Mouse (Mus musculus) forebrain, embryonic 15.5 days (tissue): ENCODE results near the gene Arpc5. TPM values are rescaled to one million over a fixed set of nuclear protein-coding genes. Genes with fewer than 3 reads are reported as not detected.
"Not testable (repeated sequence)": the region's sequence is repeated elsewhere in the genome, so short reads cannot be mapped to it uniquely, and the experiment has no call there.

Source experiments
- ATAC-seq: fragments of 200-750 bp; cut with Nextera tagmentation; replicated peaks from 2 replicates; pipeline ENCODE4 v1.8.0; 2017; ENCODE audit warnings: mild to moderate bottlenecking, moderate TSS enrichment, moderate library complexity
- H3K27ac ChIP-seq: fragments of 300-500 bp; sonication (generic); replicated peaks from 2 replicates; pipeline ENCODE4 v1.5.1; 2015; ENCODE audit warnings: mild to moderate bottlenecking, inconsistent platforms
- H3K27me3 ChIP-seq: fragments of 300-500 bp; sonication (generic); 2 replicates; pipeline ENCODE4 v1.6.1; 2015; ENCODE audit warnings: inconsistent platforms
- H3K36me3 ChIP-seq: fragments of 300-500 bp; sonication (generic); 2 replicates; pipeline ENCODE4 v1.6.1; 2015; ENCODE audit warnings: mild to moderate bottlenecking, inconsistent platforms
- H3K4me1 ChIP-seq: fragments of 300-500 bp; sonication (generic); 2 replicates; pipeline ENCODE4 v1.6.1; 2015; ENCODE audit warnings: inconsistent platforms
- H3K4me2 ChIP-seq: fragments of 300-500 bp; sonication (generic); replicated peaks from 2 replicates; pipeline ENCODE4 v1.6.1; 2015; ENCODE audit warnings: mild to moderate bottlenecking, inconsistent platforms
- H3K4me3 ChIP-seq: fragments of 300-500 bp; sonication (generic); 2 replicates; pipeline ENCODE4 v1.5.1; 2015; ENCODE audit warnings: mild to moderate bottlenecking, inconsistent platforms
- H3K9ac ChIP-seq: fragments of 300-500 bp; sonication (generic); replicated peaks from 2 replicates; pipeline ENCODE4 v1.6.1; 2015; ENCODE audit warnings: mild to moderate bottlenecking, inconsistent platforms
- H3K9me3 ChIP-seq: fragments of 300-500 bp; sonication (generic); 2 replicates; pipeline ENCODE4 v1.6.1; 2016; ENCODE audit warnings: inconsistent platforms
- WGBS: fragments of 180-500 bp; shearing (Covaris S2); methylation state at CpG from one replicate; pipeline ENCODE4 v1.1.7; 2015; ENCODE audit warnings: mixed read lengths; 5-methylcytosine and 5-hydroxymethylcytosine counted together
- polyA plus RNA-seq: library from polyadenylated mRNA; unstranded; fragments of >200 nt; fragmentation: Nextera tagmentation; extraction: Ambion mirVana; gene quantifications from 2 replicates; pipeline ENCODE4 v1.2.1, GENCODE M21; 2015

The Arpc5 gene
- polyA plus RNA-seq, 1 experiment from 2014 or later: 388 TPM

DNA sequence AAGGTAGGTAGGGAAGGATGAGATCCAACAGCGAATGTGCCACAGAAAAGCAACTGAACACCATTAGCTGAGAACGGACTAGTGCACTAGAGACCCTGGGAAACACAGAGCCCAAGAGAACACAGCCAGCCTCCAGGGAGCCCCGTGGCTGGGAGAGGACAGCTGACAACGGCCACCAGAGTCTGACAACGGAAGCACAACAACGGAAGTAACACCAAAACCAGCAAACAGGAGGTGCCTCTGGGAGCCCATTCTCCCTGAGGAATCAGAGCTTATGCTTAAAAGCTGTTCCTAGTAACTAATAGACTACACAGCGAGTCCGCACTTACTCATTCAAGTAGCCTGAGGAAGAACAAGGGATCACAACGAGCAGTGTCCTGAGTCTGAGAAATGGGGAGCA lies 17.1 kb upstream of the Arpc5 start:
- no peaks in the 10 kb centered on the region for H3K36me3 ChIP-seq
- ATAC-seq: no peak
- H3K4me3 ChIP-seq: no peak overlapping the region
- H3K4me2 ChIP-seq: no peak overlapping the region
- H3K9ac ChIP-seq: no peak overlapping the region
- no peaks in the 10 kb centered on the region for H3K27me3 ChIP-seq
- H3K9me3 ChIP-seq: no peaks in the 10 kb centered on the region
- peak overlapping the region; percentile 87 for H3K27ac ChIP-seq
- peaks cover 28% of the 10 kb centered on the region for H3K4me1 ChIP-seq
- WGBS: 75% methylated on average over 9 of the region's 9 CpGs

- peak within 1 kb of the TSS; percentile 87 for H3K27ac ChIP-seq
- H3K27me3 ChIP-seq: no peaks in the 10 kb centered on the region
- H3K9me3 ChIP-seq: no peaks in the 10 kb centered on the region
- WGBS: 33% methylated on average over 13 of the region's 13 CpGs
- ATAC-seq: peak; percentile 84
- H3K4me3 ChIP-seq: no peak within 1 kb of the TSS
- H3K4me2 ChIP-seq: peak within 1 kb of the TSS; percentile 17
- peaks cover 28% of the 10 kb centered on the region for H3K4me1 ChIP-seq
- no peaks in the 10 kb centered on the region for H3K36me3 ChIP-seq
- no peak within 1 kb of the TSS for H3K9ac ChIP-seq
Observed at GRCm38 (mm10) chr1:152750312-152750965, 15.9 kb upstream of the Arpc5 start, which contains the start of gene Apobec4. Gene Apobec4, plus strand, starts transcription at chr1:152750551.

DNA sequence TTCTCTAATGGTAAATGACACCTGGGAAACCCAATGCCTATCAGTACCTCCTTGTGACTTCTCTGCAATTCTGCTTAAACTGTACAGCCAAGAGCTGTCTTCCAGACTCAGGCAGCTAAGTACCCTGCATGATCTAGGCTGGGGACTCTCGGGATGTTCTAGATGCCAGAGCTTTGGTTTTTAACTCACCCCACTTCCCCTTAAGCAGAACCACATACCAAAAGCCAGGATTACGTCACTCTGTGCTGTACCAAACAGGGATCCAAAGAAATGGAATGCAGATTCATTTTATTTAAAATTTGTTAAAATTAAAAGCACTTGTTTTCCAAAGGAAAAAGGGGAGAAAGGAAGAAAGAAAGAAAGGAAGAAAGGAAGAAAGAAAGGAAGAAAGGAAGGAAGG lies 4.6 kb upstream of the Arpc5 start:
- WGBS: 91% methylated on average over 2 of the region's 2 CpGs

GRCm38 (mm10) chr1:152766804-152767748 lies 734 bp downstream of the Arpc5 start:
- H3K4me2 ChIP-seq: peak overlapping the region; percentile 55
- peaks cover 28% of the 10 kb centered on the region for H3K4me1 ChIP-seq
- WGBS: under 1% methylated on average over 60 of the region's 60 CpGs
- H3K4me3 ChIP-seq: peak overlapping the region; percentile 80
- peak; percentile 74 for ATAC-seq
- peak overlapping the region; percentile 84 for H3K27ac ChIP-seq
- H3K36me3 ChIP-seq: peaks cover 21% of the 10 kb centered on the region
- H3K9ac ChIP-seq: peak overlapping the region; percentile 86
- no peaks in the 10 kb centered on the region for H3K9me3 ChIP-seq
- no peaks in the 10 kb centered on the region for H3K27me3 ChIP-seq

More for the DNA sequence above, 4.6 kb upstream of the Arpc5 start:
- Histone ChIP-seq H3K4me2 (no peak overlapping the region), H3K9ac (no peak overlapping the region), H3K27me3 (no peaks in the 10 kb centered on the region), H3K4me3 (no peak overlapping the region), H3K9me3 (no peaks in the 10 kb centered on the region), H3K36me3 (no peaks in the 10 kb centered on the region), H3K4me1 (peaks cover 16% of the 10 kb centered on the region), H3K27ac (no peak overlapping the region)
- ATAC-seq: no peak

- 5% methylated on average over 5 of the region's 5 CpGs for WGBS
- ATAC-seq: no peak; the same call in 1 of the 2 replicates
- Histone ChIP-seq H3K36me3 (peaks cover 30% of the 10 kb centered on the region), H3K4me3 (peak overlapping the region; percentile 80), H3K9ac (peak overlapping the region; percentile 86; the same call in 1 of the 2 replicates), H3K4me2 (peak overlapping the region; percentile 55), H3K9me3 (no peaks in the 10 kb centered on the region), H3K27me3 (no peaks in the 10 kb centered on the region), H3K4me1 (peaks cover 28% of the 10 kb centered on the region), H3K27ac (0 out of 2 replicates have a peak overlapping the region, but pooled peaks have one; percentile 84)
Observed at GRCm38 (mm10) chr1:152767749-152768488, 1.6 kb downstream of the Arpc5 start.

GRCm38 (mm10) chr1:152771016-152771415 lies 4.7 kb downstream of the Arpc5 start:
- peaks cover 56% of the 10 kb centered on the region for H3K36me3 ChIP-seq
- H3K9ac ChIP-seq: no peak overlapping the region
- H3K27ac ChIP-seq: no peak overlapping the region
- H3K9me3 ChIP-seq: no peaks in the 10 kb centered on the region
- no peak overlapping the region for H3K4me2 ChIP-seq
- WGBS: 88% methylated on average over 9 of the region's 9 CpGs
- H3K4me1 ChIP-seq: peaks cover 12% of the 10 kb centered on the region
- ATAC-seq: no peak
- H3K4me3 ChIP-seq: no peak overlapping the region
- H3K27me3 ChIP-seq: no peaks in the 10 kb centered on the region

GRCm38 (mm10) chr1:152774601-152775000 lies 8.3 kb downstream of the Arpc5 start:
- not testable (repeated sequence) for H3K27ac ChIP-seq, H3K9me3 ChIP-seq, H3K4me1 ChIP-seq, H3K4me2 ChIP-seq, H3K4me3 ChIP-seq, ATAC-seq, H3K27me3 ChIP-seq, H3K9ac ChIP-seq
- 97% methylated on average over 3 of the region's 3 CpGs for WGBS
- H3K36me3 ChIP-seq: peaks cover 57% of the 10 kb centered on the region

DNA sequence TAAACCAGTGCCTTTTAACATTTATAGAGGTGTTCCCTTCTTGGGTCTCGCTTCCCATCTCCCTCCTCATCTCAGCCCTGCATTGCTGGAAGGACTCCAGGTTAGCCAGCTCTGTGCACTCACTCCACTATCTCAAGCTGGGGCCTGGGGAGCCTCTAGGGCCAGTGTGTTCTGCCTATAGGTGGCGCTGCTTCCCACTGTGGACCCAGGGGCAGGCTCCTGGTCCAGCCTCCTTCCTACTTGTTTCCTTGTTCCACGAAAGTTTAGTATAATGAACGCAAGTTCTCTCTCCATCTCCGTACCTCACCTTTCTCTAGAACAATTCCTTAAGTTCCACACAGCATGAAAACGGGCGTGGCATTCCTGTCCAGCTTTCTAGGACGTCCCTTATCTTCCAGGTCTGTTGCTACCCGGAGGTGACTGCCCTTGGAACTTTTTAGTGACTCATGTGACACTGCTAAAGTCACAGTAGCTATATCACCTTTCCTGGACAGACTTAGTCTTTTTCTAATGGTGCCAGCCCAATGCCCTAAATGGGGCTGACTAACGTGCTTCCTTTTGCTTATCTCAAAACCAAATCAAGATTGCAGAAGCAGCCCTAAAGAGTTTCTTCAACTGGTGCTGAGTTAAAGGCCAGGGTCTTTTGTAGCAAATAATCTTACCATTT lies 12.9 kb downstream of the Arpc5 start:
- ATAC-seq: peak; percentile 74; the same call in 1 of the 2 replicates
- Histone ChIP-seq H3K9ac (no peak overlapping the region), H3K9me3 (no peaks in the 10 kb centered on the region), H3K4me3 (no peak overlapping the region), H3K36me3 (peaks cover 20% of the 10 kb centered on the region), H3K27me3 (no peaks in the 10 kb centered on the region), H3K4me2 (no peak overlapping the region), H3K27ac (no peak overlapping the region), H3K4me1 (no peaks in the 10 kb centered on the region)
- 37% methylated on average over 10 of the region's 10 CpGs for WGBS

GRCm38 (mm10) chr1:152784620-152785019 lies 18.3 kb downstream of the Arpc5 start:
- ATAC-seq: no peak
- H3K9ac ChIP-seq: no peak overlapping the region
- WGBS: 96% methylated on average over 8 of the region's 8 CpGs

DNA sequence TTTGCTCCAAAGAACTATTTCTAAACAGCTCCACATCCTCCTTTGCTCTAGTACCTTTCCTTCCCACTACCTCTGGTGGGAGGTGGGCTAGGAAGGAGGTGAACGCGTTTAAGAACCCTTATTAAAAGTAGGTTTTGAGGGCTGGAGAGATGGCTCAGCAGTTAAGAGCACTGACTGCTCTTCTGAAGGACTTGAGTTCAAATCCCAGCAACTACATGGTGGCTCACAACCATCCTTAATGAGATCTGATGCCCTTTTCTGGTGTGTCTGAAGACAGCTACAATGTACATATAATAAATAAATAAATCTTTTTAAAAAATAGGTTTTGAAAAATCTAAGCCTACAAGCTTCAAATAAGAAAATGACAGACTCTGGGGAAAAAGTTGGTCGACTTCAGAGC lies 19.1 kb downstream of the Arpc5 start:
- not testable (repeated sequence) for ATAC-seq, H3K4me2 ChIP-seq, H3K4me1 ChIP-seq, H3K36me3 ChIP-seq, H3K27me3 ChIP-seq, H3K9ac ChIP-seq, H3K9me3 ChIP-seq, H3K4me3 ChIP-seq, H3K27ac ChIP-seq
- 89% methylated on average over 3 of the region's 3 CpGs for whole genome bisulfite sequencing

More at GRCm38 (mm10) chr1:152784620-152785019, 18.3 kb downstream of the Arpc5 start:
- Histone ChIP-seq H3K27me3 (no peaks in the 10 kb centered on the region), H3K36me3 (no peaks in the 10 kb centered on the region), H3K4me1 (no peaks in the 10 kb centered on the region), H3K9me3 (no peaks in the 10 kb centered on the region), H3K27ac (no peak overlapping the region), H3K4me2 (no peak overlapping the region), H3K4me3 (no peak overlapping the region)

DNA sequence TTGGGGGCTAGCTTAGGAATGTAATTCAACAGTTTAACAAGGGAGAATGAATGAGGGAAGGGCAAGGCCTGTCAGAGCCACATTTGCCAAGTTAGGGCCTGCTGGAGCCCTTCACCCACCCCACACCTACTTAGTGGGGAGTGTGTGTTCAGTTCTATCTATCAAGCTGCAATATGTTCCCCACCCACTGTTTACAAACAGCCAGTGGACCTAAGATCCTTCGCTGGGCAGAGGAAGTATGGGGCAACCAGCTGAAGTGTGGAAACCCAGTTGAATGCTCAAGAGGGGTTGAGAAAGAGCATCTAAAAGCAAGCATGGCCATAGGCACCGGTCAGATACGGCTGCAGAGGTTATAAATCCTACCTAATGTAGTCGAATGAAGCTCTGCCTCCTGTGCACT lies 20.6 kb downstream of the Arpc5 start:
- no peaks in the 10 kb centered on the region for H3K27me3 ChIP-seq
- H3K9me3 ChIP-seq: no peaks in the 10 kb centered on the region
- H3K4me1 ChIP-seq: no peaks in the 10 kb centered on the region
- no peak overlapping the region for H3K4me3 ChIP-seq
- H3K36me3 ChIP-seq: no peaks in the 10 kb centered on the region
- WGBS: 94% methylated on average over 4 of the region's 4 CpGs
- H3K4me2 ChIP-seq: no peak overlapping the region
- H3K27ac ChIP-seq: no peak overlapping the region
- no peak overlapping the region for H3K9ac ChIP-seq
- ATAC-seq: no peak
